Mouse (Mus musculus): Measurements from ENCODE around the gene Adamts10. TPM values are rescaled to one million over a fixed set of nuclear protein-coding genes. Genes with fewer than 3 reads are reported as not detected.

Adamts10 gene
- polyA plus RNA-seq, 1 experiment from 2014 or later = 51.2 TPM

- whole genome bisulfite sequencing = 10% methylated on average over 13 of the region's 13 CpGs
- DNase-seq (ENCODE audit: low spot score) = no peak
- H3K27me3 ChIP-seq (ENCODE audit: insufficient read depth, poor library complexity, severe bottlenecking) = no peaks in the 10 kb centered on the region
- H3K9me3 ChIP-seq = no peaks in the 10 kb centered on the region
- H3K36me3 ChIP-seq = peaks cover 4% of the 10 kb centered on the region
- peak overlapping the region; percentile 89 for H3K27ac ChIP-seq
- peak overlapping the region; percentile 74 for H3K4me3 ChIP-seq
- peaks cover 33% of the 10 kb centered on the region for H3K4me1 ChIP-seq
Observed at GRCm38 (mm10) chr17:33523431-33523917, 530 bp upstream of the Adamts10 start.

DNA sequence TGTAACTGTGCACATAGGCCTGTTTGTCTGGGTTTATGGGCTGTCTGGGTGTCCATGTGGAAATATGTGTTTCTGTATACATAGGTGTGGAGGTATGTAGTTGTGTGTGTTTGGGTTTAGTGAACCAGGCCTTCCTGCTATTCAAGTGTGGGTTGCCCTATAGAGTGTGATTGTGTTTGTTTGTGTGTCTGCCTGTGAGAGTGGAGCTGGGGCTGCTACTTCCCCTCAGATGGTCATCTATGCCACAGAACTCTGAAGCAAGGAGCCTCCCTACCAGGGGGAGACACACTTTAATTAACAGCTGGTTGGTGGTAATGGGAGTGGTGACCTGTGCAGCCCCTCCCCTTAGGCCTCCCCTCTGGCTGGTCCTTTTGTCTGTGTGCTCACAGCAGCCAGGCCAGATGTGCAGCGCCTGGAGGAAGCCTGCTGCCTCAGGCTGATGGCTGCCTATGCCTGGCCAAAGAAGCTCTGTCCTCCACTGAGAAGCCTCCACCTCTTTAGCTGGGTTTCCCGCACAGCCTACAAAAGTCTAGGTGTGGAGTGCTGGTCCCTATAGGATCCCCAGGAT lies 886 bp downstream of the Adamts10 start:
- Histone ChIP-seq H3K27ac (peak overlapping the region; percentile 89), H3K4me1 (peaks cover 33% of the 10 kb centered on the region), H3K36me3 (peaks cover 19% of the 10 kb centered on the region), H3K9me3 (no peaks in the 10 kb centered on the region), H3K4me3 (peak overlapping the region; percentile 74), H3K27me3 (ENCODE audit: insufficient read depth, poor library complexity, severe bottlenecking) (no peaks in the 10 kb centered on the region)
- WGBS = 17% methylated on average over 2 of the region's 2 CpGs
- no peak for DNase-seq (ENCODE audit: low spot score)

GRCm38 (mm10) chr17:33526506-33526905 lies 2.5 kb downstream of the Adamts10 start:
- H3K4me1 ChIP-seq = peaks cover 25% of the 10 kb centered on the region
- H3K9me3 ChIP-seq = no peaks in the 10 kb centered on the region
- no peak overlapping the region for H3K27ac ChIP-seq
- H3K4me3 ChIP-seq = no peak overlapping the region
- H3K36me3 ChIP-seq = peaks cover 35% of the 10 kb centered on the region
- no peaks in the 10 kb centered on the region for H3K27me3 ChIP-seq (ENCODE audit: insufficient read depth, poor library complexity, severe bottlenecking)
- no peak for DNase-seq (ENCODE audit: low spot score)
- WGBS = 81% methylated on average over 3 of the region's 3 CpGs

GRCm38 (mm10) chr17:33539106-33539675 lies 15.2 kb downstream of the Adamts10 start:
- Histone ChIP-seq H3K27me3 (ENCODE audit: insufficient read depth, poor library complexity, severe bottlenecking) (no peaks in the 10 kb centered on the region), H3K4me3 (no peak overlapping the region), H3K36me3 (peaks cover 45% of the 10 kb centered on the region), H3K27ac (no peak overlapping the region), H3K4me1 (no peaks in the 10 kb centered on the region), H3K9me3 (no peaks in the 10 kb centered on the region)
- no peak for DNase-seq (ENCODE audit: low spot score)
- 81% methylated on average over 3 of the region's 3 CpGs for WGBS

DNA sequence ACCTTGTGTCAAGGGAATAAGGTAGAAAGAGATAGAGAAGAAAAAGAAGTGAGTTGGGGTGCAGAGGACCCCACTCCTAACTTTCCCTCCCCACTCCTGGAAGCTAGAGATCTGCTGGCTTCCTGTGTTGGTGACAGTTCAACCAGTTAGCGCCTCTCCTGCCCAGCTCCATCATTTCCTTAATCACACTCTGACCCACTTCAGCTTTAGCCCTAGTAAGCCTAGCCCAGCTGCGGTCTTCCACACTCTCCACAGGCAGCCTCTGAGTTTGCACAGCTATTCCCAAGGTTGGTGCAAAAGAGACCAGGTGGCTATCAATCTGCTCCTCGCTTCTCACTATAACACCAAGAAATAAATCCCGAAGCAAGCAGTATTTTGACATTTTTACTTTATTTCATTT lies 15.9 kb downstream of the Adamts10 start:
- WGBS = 89% methylated on average over 4 of the region's 4 CpGs
- H3K36me3 ChIP-seq = peaks cover 44% of the 10 kb centered on the region

DNA sequence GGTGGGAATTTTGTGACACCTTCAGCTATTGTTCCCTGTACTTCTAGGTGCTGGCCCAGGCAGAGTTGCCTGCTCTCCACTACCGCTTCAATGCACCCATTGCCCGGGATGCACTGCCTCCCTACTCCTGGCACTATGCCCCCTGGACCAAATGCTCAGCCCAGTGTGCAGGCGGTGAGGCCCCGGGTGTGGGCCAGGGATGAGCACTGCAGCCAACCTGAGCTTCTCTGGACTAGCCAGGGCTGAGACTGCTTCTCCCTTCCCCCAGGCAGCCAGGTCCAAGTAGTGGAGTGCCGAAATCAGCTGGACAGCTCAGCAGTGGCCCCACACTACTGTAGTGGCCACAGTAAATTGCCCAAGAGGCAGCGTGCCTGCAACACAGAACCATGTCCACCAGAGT lies 25.2 kb downstream of the Adamts10 start:
- no peak overlapping the region for H3K27ac ChIP-seq
- peaks cover 58% of the 10 kb centered on the region for H3K36me3 ChIP-seq
- H3K4me3 ChIP-seq = no peak overlapping the region
- 91% methylated on average over 6 of the region's 6 CpGs for WGBS
- no peaks in the 10 kb centered on the region for H3K27me3 ChIP-seq (ENCODE audit: insufficient read depth, poor library complexity, severe bottlenecking)
- H3K9me3 ChIP-seq = no peaks in the 10 kb centered on the region
- H3K4me1 ChIP-seq = no peaks in the 10 kb centered on the region
- no peak for DNase-seq (ENCODE audit: low spot score)

More for the DNA sequence above, 15.9 kb downstream of the Adamts10 start:
- DNase-seq (ENCODE audit: low spot score) = no peak
- H3K27me3 ChIP-seq (ENCODE audit: insufficient read depth, poor library complexity, severe bottlenecking) = no peaks in the 10 kb centered on the region
- H3K27ac ChIP-seq = no peak overlapping the region
- no peak overlapping the region for H3K4me3 ChIP-seq
- no peaks in the 10 kb centered on the region for H3K4me1 ChIP-seq
- H3K9me3 ChIP-seq = no peaks in the 10 kb centered on the region

DNA sequence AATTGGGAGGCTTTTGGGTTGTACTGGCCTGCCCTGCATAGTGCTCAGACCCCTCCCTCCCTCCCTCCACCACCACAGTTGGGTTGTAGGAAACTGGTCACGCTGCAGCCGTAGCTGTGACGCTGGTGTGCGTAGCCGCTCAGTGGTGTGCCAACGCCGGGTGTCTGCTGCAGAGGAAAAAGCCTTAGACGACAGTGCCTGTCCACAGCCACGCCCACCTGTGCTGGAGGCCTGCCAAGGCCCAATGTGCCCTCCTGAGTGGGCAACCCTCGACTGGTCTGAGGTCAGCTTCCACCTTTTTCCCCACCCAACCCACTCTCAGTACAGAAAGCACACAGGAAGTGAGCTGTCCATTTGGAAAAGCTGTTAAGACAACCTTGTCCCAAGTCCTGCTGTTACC lies 26.4 kb downstream of the Adamts10 start:
- Histone ChIP-seq H3K27ac (no peak overlapping the region), H3K4me1 (no peaks in the 10 kb centered on the region), H3K36me3 (peaks cover 48% of the 10 kb centered on the region), H3K27me3 (ENCODE audit: insufficient read depth, poor library complexity, severe bottlenecking) (no peaks in the 10 kb centered on the region), H3K4me3 (no peak overlapping the region), H3K9me3 (no peaks in the 10 kb centered on the region)
- DNase-seq (ENCODE audit: low spot score) = no peak
- WGBS = 71% methylated on average over 10 of the region's 10 CpGs

DNA sequence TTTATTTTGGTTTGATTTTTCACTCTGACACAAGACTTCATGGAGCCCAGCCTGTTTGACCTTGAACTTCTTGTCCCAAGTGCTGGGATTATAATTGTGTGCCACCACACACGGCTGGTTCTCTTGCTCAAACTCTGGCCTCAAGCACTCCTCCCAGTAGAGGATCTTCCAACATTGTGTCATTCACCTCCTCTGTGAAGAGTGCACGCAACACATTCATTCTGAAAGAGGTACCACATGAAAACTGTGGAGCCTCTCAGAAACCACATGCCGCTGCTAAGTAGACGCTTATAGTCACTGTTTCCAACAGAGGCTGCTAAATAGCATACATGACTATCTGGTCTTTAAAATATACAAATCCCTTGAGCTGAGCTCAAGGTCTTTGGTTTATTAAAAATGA lies 28.1 kb downstream of the Adamts10 start:
- peaks cover 44% of the 10 kb centered on the region for H3K36me3 ChIP-seq
- DNase-seq (ENCODE audit: low spot score) = no peak
- H3K4me3 ChIP-seq = no peak overlapping the region
- H3K27ac ChIP-seq = no peak overlapping the region
- H3K4me1 ChIP-seq = no peaks in the 10 kb centered on the region
- no peaks in the 10 kb centered on the region for H3K9me3 ChIP-seq
- H3K27me3 ChIP-seq (ENCODE audit: insufficient read depth, poor library complexity, severe bottlenecking) = no peaks in the 10 kb centered on the region
- 91% methylated on average over 4 of the region's 4 CpGs for WGBS

DNA sequence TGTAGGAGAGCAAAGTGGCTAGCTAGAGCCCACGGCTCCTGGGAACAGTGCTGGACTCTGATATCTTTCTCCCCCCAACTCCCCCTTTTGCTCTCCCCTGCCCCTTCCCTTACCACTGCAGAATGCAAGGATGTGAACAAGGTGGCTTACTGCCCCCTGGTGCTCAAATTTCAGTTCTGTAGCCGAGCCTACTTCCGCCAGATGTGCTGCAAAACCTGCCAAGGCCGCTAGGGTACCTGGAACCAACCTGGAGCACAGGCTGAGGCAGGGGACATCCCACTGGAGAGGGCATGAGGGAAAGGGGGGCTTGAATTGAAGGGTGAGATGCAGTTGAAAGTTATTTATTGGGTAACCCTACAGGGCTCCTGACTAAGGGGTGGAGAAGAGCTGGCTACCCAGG lies 29.0 kb downstream of the Adamts10 start:
- peak; percentile 79 for DNase-seq (ENCODE audit: low spot score)
- H3K4me1 ChIP-seq = no peaks in the 10 kb centered on the region
- no peak overlapping the region for H3K27ac ChIP-seq
- H3K36me3 ChIP-seq = peaks cover 36% of the 10 kb centered on the region
- no peaks in the 10 kb centered on the region for H3K27me3 ChIP-seq (ENCODE audit: insufficient read depth, poor library complexity, severe bottlenecking)
- H3K9me3 ChIP-seq = no peaks in the 10 kb centered on the region
- 44% methylated on average over 4 of the region's 4 CpGs for WGBS
- H3K4me3 ChIP-seq = no peak overlapping the region

DNA sequence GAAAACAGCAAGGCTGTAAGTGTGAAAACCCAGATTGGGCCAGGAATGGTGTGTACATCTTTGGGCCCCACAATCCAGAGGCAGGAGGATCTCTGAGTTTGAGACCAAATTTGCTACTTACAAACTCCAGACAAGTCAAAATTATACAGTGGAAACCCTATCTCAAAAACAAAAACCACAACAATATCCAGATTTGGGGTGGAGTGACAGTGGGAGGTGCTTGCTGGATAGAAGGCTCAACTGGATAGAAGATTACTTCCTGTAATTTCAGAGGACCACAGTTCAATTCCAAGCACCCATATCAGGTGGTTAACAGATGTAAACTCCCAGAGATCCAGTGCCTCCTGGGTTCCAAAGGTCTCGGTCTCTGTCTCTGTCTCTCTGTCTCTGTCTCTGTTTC lies 30.5 kb downstream of the Adamts10 start:
- WGBS = 77% methylated on average over 1 of the region's 1 CpGs
- Histone ChIP-seq H3K4me3 (no peak overlapping the region), H3K36me3 (peaks cover 21% of the 10 kb centered on the region), H3K27me3 (ENCODE audit: insufficient read depth, poor library complexity, severe bottlenecking) (no peaks in the 10 kb centered on the region), H3K9me3 (no peaks in the 10 kb centered on the region), H3K27ac (no peak overlapping the region), H3K4me1 (no peaks in the 10 kb centered on the region)
- no peak for DNase-seq (ENCODE audit: low spot score)

DNA sequence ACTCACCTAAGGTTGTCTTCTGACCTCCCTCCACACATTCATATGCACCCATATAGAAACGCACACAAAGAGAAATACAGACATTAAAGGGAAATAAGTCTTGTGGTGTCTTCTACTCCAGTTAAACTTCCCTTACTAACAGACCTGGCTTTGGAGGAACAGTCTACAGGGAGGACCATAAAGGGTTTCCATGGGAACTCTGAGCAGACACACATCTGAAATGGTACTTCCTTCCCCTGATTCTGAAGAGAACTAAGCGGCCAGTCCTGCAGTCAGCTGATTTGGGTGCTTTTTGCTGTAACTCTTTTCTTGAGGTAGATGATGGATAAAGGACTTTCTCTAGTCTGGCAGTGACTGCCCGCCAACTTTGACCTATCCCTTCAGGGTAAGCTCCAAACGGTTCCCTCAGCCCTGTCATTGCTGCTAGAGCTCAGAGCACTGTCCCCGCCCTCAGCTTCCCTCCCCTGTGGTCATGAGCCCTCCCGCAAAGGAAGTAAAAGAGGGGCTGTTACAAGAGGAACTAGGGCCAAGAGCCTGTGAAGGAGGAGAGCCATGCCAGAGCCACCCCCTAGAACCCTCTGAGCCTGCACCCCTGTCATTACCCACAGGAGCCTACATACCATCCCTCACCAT lies 31.3 kb downstream of the Adamts10 start, which contains the start of gene Myo1f:
Myo1f (plus strand) TSS at position 485 of the 633 bp plus-strand sequence.
- no peaks in the 10 kb centered on the region for H3K27me3 ChIP-seq (ENCODE audit: insufficient read depth, poor library complexity, severe bottlenecking)
- WGBS = 37% methylated on average over 6 of the region's 6 CpGs
- H3K9me3 ChIP-seq = no peaks in the 10 kb centered on the region
- no peaks in the 10 kb centered on the region for H3K4me1 ChIP-seq
- H3K27ac ChIP-seq = no peak within 1 kb of the TSS
- H3K4me3 ChIP-seq = no peak within 1 kb of the TSS
- H3K36me3 ChIP-seq = peaks cover 18% of the 10 kb centered on the region
- DNase-seq (ENCODE audit: low spot score) = no peak

- no peaks in the 10 kb centered on the region for H3K4me1 ChIP-seq
- DNase-seq (ENCODE audit: low spot score) = no peak
- peaks cover 8% of the 10 kb centered on the region for H3K36me3 ChIP-seq
- no peaks in the 10 kb centered on the region for H3K27me3 ChIP-seq (ENCODE audit: insufficient read depth, poor library complexity, severe bottlenecking)
- 74% methylated on average over 4 of the region's 4 CpGs for WGBS
- no peak overlapping the region for H3K27ac ChIP-seq
- H3K9me3 ChIP-seq = no peaks in the 10 kb centered on the region
- no peak overlapping the region for H3K4me3 ChIP-seq
Observed at GRCm38 (mm10) chr17:33557922-33558321, 33.9 kb downstream of the Adamts10 start.

DNA sequence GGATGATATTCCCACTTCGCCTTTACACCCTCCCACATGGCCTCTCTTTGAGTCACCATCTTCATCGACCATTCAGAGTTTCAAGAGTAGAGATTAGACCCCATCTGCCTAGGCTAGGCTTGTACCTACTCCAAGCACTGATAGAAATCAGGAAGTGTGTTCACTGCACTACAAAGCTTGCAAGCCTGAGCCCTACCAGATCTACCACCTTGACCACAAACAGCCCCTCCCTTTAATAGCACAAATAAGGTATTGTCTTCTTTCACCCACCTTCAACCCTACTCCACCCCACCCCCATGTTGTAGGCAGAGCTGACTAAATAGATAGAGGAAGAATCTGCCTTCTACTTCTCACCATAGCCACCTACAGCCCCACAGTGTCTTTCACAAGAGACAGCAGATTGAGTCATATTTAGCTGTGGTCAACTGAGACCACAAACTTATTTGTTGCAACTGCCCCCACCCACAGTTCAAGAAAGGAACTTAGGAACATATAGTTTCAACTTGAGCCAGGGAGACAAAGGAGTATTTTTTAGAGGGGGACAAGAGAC lies 39.6 kb downstream of the Adamts10 start:
- 75% methylated on average over 2 of the region's 2 CpGs for WGBS
- H3K4me3 ChIP-seq = no peak overlapping the region
- H3K9me3 ChIP-seq = no peaks in the 10 kb centered on the region
- H3K27ac ChIP-seq = no peak overlapping the region
- no peaks in the 10 kb centered on the region for H3K27me3 ChIP-seq (ENCODE audit: insufficient read depth, poor library complexity, severe bottlenecking)
- DNase-seq (ENCODE audit: low spot score) = no peak
- no peaks in the 10 kb centered on the region for H3K4me1 ChIP-seq
- no peaks in the 10 kb centered on the region for H3K36me3 ChIP-seq
